Mouse (Mus musculus) small intestine, adult 2 months (tissue): ENCODE measurements at regions not wholly inside any gene's neighbourhood (a gene's known extent, or its start where the extent isn't known, plus 50 kb on each side); places are given as distances from the start of the nearest gene placed in this dataset.

Source experiments
- CTCF ChIP-seq: fragments of 200-500 bp; IDR thresholded peaks from 2 replicates; pipeline ENCODE4 v1.5.1; 2012; ENCODE audit warnings: low read depth, mild to moderate bottlenecking, control low read depth, inconsistent platforms, low read length, moderate library complexity, mixed read lengths; ENCODE audit not compliant: insufficient replicate concordance, insufficient read length; ENCODE audit errors: extremely low read depth
- POLR2A ChIP-seq: fragments of 200-500 bp; IDR thresholded peaks from 2 replicates; pipeline ENCODE4 v1.6.1; 2012; ENCODE audit warnings: low read depth, mild to moderate bottlenecking, control low read depth, inconsistent platforms, low read length, moderate library complexity

DNA sequence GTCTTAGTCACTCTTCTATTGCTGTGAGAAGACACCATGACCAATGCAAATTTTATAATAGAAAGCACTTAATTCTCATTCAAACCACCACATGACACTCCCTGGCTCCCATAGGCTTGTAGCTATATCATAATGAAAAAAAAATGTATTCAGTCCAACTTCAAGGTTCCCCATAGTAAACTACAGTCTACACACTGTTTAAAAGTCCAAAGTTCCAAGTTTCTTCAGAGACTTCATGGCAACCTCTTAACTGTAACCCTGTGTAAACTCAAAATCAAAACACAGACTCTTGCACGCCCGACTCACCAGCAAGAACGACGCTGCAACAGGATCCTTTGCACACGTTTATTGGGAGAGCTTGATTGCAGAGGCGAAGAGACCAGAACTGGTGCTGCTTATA, 111.6 kb downstream of the Mab21l3 start:
- TF ChIP-seq CTCF (no peak), POLR2A (no peak)
